Mouse (Mus musculus) embryonic fibroblast, embryonic 13.5 days (primary cell): ENCODE results near the gene Tagln2. TPM values are rescaled to one million over a fixed set of nuclear protein-coding genes. Genes with fewer than 3 reads are reported as not detected.

Experiments used
- H3K27ac ChIP-seq: 2 replicates; pipeline ENCODE4 v1.5.1; 2012; ENCODE audit warnings: low read length, control low read depth, inconsistent platforms; ENCODE audit not compliant: insufficient read depth
- H3K4me1 ChIP-seq: 2 replicates; pipeline ENCODE4 v1.6.1; 2011; ENCODE audit warnings: low read length; ENCODE audit not compliant: control insufficient read depth, insufficient read depth
- H3K4me3 ChIP-seq: 2 replicates; pipeline ENCODE4 v1.5.1; 2011; ENCODE audit warnings: mild to moderate bottlenecking, control low read depth, low read length; ENCODE audit not compliant: insufficient read depth
- CTCF ChIP-seq: IDR thresholded peaks from 2 replicates; pipeline ENCODE4 v1.5.1; 2011; ENCODE audit warnings: mild to moderate bottlenecking, control low read depth, low read length, moderate library complexity, borderline replicate concordance; ENCODE audit not compliant: insufficient read depth
- POLR2A ChIP-seq: IDR thresholded peaks from 2 replicates; pipeline ENCODE4 v1.6.1; 2011; ENCODE audit warnings: low read depth, mild to moderate bottlenecking, control low read depth, low read length, moderate library complexity
- polyA plus RNA-seq: library from polyadenylated mRNA; stranded (reverse); fragments of >200 nt; gene quantifications from 2 replicates; pipeline ENCODE4 v1.2.4, GENCODE M21; 2011; ENCODE audit warnings: low read depth; ENCODE audit not compliant: missing spikeins, insufficient read length

Gene Tagln2
- polyA plus RNA-seq, 1 experiment, result 468 TPM

- H3K4me3 ChIP-seq, result no peak overlapping the region
- TF ChIP-seq POLR2A, result no peak
- TF ChIP-seq CTCF, result no peak
- H3K4me1 ChIP-seq, result no peaks in the 10 kb centered on the region
- no peak overlapping the region for H3K27ac ChIP-seq
Observed at GRCm38 (mm10) chr1:172539827-172540226, 40.0 kb downstream of the Tagln2 start.

- Histone ChIP-seq H3K27ac (no peak overlapping the region), H3K4me1 (no peaks in the 10 kb centered on the region), H3K4me3 (no peak overlapping the region)
- no peak for TF ChIP-seq POLR2A
- no peak for TF ChIP-seq CTCF
Observed at GRCm38 (mm10) chr1:172540283-172540820, 40.5 kb downstream of the Tagln2 start.

- H3K4me3 ChIP-seq, result no peak overlapping the region
- H3K27ac ChIP-seq, result no peak overlapping the region
- H3K4me1 ChIP-seq, result peaks cover 6% of the 10 kb centered on the region; the same call in 1 of the 2 replicates
- no peak for TF ChIP-seq POLR2A
- TF ChIP-seq CTCF, result no peak
Observed at GRCm38 (mm10) chr1:172546062-172546461, 46.2 kb downstream of the Tagln2 start.

DNA sequence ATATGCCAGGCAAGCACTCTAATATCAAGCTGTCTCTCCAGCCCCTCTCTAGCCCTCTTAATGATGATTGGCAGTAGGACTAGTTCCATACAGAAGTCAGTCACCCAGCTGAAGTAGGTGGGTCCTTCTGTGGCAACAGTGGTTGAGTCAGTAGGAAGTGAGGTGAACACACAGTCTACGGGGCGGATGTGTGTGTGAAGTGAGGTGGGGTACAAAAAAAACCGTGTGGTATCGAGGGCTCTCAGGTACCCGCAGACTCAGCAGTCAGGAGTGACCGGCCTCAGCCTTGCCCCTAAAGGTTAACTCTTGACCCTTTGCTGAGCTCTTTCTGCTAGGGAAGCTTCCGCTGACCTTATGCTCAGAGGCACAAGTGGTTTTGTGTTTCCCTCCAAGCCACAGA is 48.7 kb downstream of the Tagln2 start:
- H3K4me3 ChIP-seq, result no peak overlapping the region
- no peak for TF ChIP-seq CTCF
- TF ChIP-seq POLR2A, result no peak
- no peak overlapping the region for H3K27ac ChIP-seq

DNA sequence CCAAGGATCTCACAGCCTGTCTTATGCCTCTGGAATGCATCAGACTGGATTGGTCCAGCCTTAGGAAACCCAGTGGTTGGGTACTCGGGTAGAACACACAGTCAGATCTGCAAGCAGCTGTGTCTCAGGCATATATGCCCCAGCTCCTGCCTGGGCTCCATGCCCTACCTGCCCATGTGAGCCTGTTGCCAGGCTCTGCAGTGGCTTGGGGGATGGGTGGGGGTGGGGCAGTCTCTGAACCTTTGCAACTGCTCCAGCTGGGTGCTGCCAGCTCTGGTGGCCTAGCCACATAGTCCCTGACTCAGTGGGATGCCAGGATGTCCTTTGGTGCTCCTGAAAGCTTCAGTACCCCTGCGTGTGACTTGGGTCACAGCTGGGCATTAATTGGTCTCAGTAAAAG is 49.5 kb downstream of the Tagln2 start:
- no peak overlapping the region for H3K4me3 ChIP-seq
- H3K4me1 ChIP-seq, result peaks cover 8% of the 10 kb centered on the region; the same call in 1 of the 2 replicates
- TF ChIP-seq POLR2A (no peak), CTCF (no peak)
- H3K27ac ChIP-seq, result no peak overlapping the region

More for the DNA sequence above, 48.7 kb downstream of the Tagln2 start:
- H3K4me1 ChIP-seq, result peaks cover 8% of the 10 kb centered on the region; the same call in 1 of the 2 replicates

GRCm38 (mm10) chr1:172549717-172550116 is 49.9 kb downstream of the Tagln2 start:
- H3K4me1 ChIP-seq, result peaks cover 8% of the 10 kb centered on the region; the same call in 1 of the 2 replicates
- H3K27ac ChIP-seq, result no peak overlapping the region
- TF ChIP-seq POLR2A (no peak), CTCF (no peak)
- no peak overlapping the region for H3K4me3 ChIP-seq

DNA sequence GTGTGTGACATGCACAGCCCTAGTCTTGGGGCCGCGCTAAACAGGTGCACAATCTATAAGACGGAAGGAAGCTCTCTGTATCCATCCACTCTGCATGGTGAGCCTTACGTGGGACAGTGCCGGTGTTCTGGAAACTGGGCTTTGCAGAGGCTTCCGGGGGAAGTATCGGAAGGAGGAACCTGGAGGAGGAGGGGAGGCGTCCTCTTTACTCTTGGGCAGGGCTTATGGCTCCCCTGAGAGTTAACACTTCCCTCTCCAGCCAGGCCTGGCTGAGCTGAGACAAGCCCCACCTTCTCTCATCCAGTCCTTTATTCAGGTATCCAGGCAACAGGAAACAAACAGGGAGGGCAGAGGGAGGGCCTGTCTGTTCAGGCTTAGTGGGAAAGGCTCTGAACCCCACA is 50.7 kb downstream of the Tagln2 start:
- H3K27ac ChIP-seq, result no peak overlapping the region

DNA sequence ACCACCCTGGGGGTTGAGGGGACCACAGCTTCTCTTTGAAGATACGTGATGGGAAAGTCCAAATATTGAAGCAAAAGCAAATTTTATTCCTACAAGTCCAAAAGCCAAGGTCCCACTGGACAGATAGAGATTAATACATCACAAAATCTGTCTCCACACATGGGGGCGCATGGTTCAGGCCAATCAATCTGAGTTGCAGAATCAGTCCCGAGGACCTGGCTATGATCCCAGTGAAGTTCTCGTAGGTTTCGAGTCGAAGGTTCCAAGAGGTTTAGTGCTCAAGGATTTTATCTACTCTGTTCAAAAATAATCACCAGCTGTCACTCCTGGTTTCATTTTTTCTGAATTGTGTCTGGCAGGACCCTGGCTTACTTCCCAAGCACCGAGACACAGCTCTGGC is 51.2 kb downstream of the Tagln2 start:
- peaks cover 8% of the 10 kb centered on the region; the same call in 1 of the 2 replicates for H3K4me1 ChIP-seq
- TF ChIP-seq POLR2A (no peak), CTCF (no peak)
- H3K4me3 ChIP-seq, result no peak overlapping the region
- no peak overlapping the region for H3K27ac ChIP-seq

More for the DNA sequence above, 50.7 kb downstream of the Tagln2 start:
- H3K4me3 ChIP-seq, result peak overlapping the region; percentile 18; the same call in 1 of the 2 replicates
- peaks cover 8% of the 10 kb centered on the region; the same call in 1 of the 2 replicates for H3K4me1 ChIP-seq
- TF ChIP-seq POLR2A, result peak; percentile 29; the same call in 1 of the 2 replicates
- TF ChIP-seq CTCF, result no peak

- 0 out of 2 replicates have a peak, but pooled peaks cover 6% of the 10 kb centered on the region for H3K4me1 ChIP-seq
- no peak overlapping the region for H3K4me3 ChIP-seq
- TF ChIP-seq POLR2A (no peak), CTCF (no peak)
- no peak overlapping the region for H3K27ac ChIP-seq
Observed at GRCm38 (mm10) chr1:172552623-172553022, 52.8 kb downstream of the Tagln2 start.

GRCm38 (mm10) chr1:172555638-172556037 is 55.8 kb downstream of the Tagln2 start, which contains the start of gene Vsig8:
TSS of gene Vsig8 (plus strand) at chr1:172555938.
- H3K4me3 ChIP-seq, result no peak within 1 kb of the TSS
- H3K4me1 ChIP-seq, result 0 out of 2 replicates have a peak, but pooled peaks cover 2% of the 10 kb centered on the region
- TF ChIP-seq POLR2A (no peak), CTCF (no peak)
- no peak within 1 kb of the TSS for H3K27ac ChIP-seq

Other genes starting within 250 kb of the Tagln2 start
- gene Atp1a4, start 241.6 kb upstream of the Tagln2 start, polyA plus RNA-seq, result not detected in 2 replicates
- gene Igsf8, start 238.4 kb upstream of the Tagln2 start, polyA plus RNA-seq, result 49.8 and 55.6 TPM in 2 replicates
- 0.39 TPM in 1 of 2 replicates, not detected in the other for gene Atp1a2, start 202.0 kb upstream of the Tagln2 start, polyA plus RNA-seq
- not detected in 2 replicates for gene Kcnj9, start 170.7 kb upstream of the Tagln2 start, polyA plus RNA-seq
- 0.08 and 0.91 TPM in 2 replicates for gene Kcnj10, start 158.8 kb upstream of the Tagln2 start, polyA plus RNA-seq
- gene Pigm, start 123.5 kb upstream of the Tagln2 start, polyA plus RNA-seq, result 11.5 and 12.9 TPM in 2 replicates
- 0.63 and 2.5 TPM in 2 replicates for gene Slamf9, start 24.7 kb upstream of the Tagln2 start, polyA plus RNA-seq
- gene Igsf9, start 18.3 kb upstream of the Tagln2 start, polyA plus RNA-seq, result 5.4 and 6.4 TPM in 2 replicates
- gene Cfap45, start 20.8 kb downstream of the Tagln2 start, polyA plus RNA-seq, result 0.85 and 2.9 TPM in 2 replicates
- not detected in 2 replicates for gene Vsig8, start 55.9 kb downstream of the Tagln2 start, polyA plus RNA-seq
- not detected in 2 replicates for gene Slamf8, start 90.5 kb downstream of the Tagln2 start, polyA plus RNA-seq
- not detected in 2 replicates for gene Fcrl6, start 102.5 kb downstream of the Tagln2 start, polyA plus RNA-seq
- gene Dusp23, start 132.9 kb downstream of the Tagln2 start, polyA plus RNA-seq, result 4.9 and 10.4 TPM in 2 replicates
- gene Crp, start 198.0 kb downstream of the Tagln2 start, polyA plus RNA-seq, result not detected in 2 replicates